Mouse (Mus musculus) MEL (cell line): Measurements from ENCODE around the gene Sox6.

Source experiments
- CTCF ChIP-seq, 3 experiments: IDR thresholded peaks in 2 of 3; conservative IDR thresholded peaks in 1 of 3; 2 replicates each; pipeline ENCODE4 v1.5.1; 2011 to 2012; ENCODE audit warnings: low read length in 3 of 3, low read depth in 2 of 3, mild to moderate bottlenecking in 2 of 3, improper control_type of control experiment in 1 of 3, inconsistent platforms in 1 of 3, mixed read lengths in 1 of 3, moderate library complexity in 1 of 3; ENCODE audit not compliant: control insufficient read depth in 1 of 3, insufficient read depth in 1 of 3, poor library complexity in 1 of 3, severe bottlenecking in 1 of 3
- POLR2AphosphoS5 ChIP-seq: IDR thresholded peaks from 2 replicates; pipeline ENCODE4 v1.6.1; 2012; ENCODE audit warnings: low read depth, borderline replicate concordance, mild to moderate bottlenecking, inconsistent platforms, low read length, moderate library complexity, mixed read lengths
- SIN3A ChIP-seq: IDR thresholded peaks from 2 replicates; pipeline ENCODE4 v1.6.1; 2012; ENCODE audit warnings: low read length, improper control_type of control experiment, inconsistent platforms
- USF2 ChIP-seq, 2 experiments: IDR thresholded peaks; 2 replicates each; pipeline ENCODE4 v1.6.1; 2011 to 2012; ENCODE audit warnings: improper control_type of control experiment in 2 of 2, low read length in 2 of 2, borderline replicate concordance in 1 of 2, inconsistent platforms in 1 of 2, low read depth in 1 of 2, mild to moderate bottlenecking in 1 of 2; ENCODE audit not compliant: insufficient read depth in 1 of 2

DNA sequence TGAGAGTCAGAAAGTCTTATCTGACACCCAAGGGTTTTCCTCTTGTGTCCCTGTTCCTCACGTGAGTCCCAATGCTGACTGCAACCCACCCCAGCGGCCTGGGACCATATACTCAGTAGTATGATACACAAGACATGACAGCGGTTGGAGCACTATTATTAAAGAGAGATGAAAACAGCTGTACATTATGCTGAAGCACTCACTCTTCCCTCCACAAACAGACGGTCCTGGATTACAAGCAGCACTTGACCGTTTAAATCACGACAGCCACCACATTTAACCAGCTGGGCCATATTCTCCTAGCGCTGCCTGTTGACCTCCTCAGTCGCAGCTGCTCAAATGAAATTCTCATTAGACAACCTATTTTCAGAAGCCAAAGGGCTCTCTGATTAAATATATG lies 272.3 kb downstream of the Sox6 start:
- no peak for TF ChIP-seq CTCF (IDR thresholded peaks at IDR 0.05 in 2 of 3, conservative IDR thresholded peaks at IDR 0.05 in 1 of 3; ENCODE audit: control insufficient read depth in 1 of 3, insufficient read depth in 1 of 3, low read depth in 2 of 3, low read length in 3 of 3, poor library complexity in 1 of 3, severe bottlenecking in 1 of 3)
- TF ChIP-seq USF2 (IDR thresholded peaks at IDR 0.05; ENCODE audit: borderline replicate concordance in 1 of 2, insufficient read depth in 1 of 2, low read depth in 1 of 2, low read length in 2 of 2): no peak
- TF ChIP-seq POLR2AphosphoS5: no peak
- no peak for TF ChIP-seq SIN3A
